Mouse (Mus musculus) embryo, embryonic 11.5 days (tissue): Measurements from ENCODE around the gene Hs2st1.

Experiments used
- DNase-seq: peaks from one replicate; pipeline ENCODE4 v3.0.0-alpha.2; 2012; ENCODE audit warnings: low read depth, low spot score

Hs2st1 gene

DNA sequence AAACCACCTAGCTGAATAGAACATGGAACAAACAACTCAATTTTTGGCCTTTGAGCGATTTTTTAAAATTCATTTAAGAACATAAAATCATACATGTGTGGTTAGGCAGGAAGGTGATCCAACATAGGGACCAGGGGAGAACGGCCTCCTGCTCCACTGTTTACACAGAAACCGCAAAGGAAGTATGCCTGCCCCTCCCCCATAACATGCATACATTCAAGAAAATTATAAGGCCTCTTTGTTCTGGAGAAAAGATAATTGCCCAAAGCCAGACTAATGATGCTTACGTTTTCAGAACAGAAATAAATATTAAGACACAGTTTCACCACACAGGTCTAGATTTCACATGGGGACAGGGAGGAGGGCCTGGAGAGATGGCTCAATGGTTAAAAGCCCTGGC, 18.6 kb downstream of the Hs2st1 start:
- no peak for DNase-seq

DNA sequence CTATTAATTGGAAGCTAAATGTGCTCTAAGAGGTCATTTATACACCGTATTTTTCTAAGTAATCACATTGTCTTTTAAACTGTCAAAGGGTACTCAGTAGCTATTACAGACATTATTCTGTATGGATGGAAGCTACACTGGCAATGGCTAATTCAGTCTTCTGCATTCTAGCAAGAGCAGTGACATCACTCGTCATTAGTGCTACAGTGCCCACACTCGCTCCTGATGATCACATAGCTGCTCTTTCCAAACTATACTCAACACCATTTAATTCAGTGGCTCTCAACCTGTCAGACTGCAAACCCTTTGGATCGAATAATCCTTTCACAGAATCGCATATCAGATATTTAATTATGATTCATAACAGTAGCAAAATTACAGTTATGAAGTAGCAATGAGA, 19.3 kb downstream of the Hs2st1 start:
- DNase-seq: no peak

DNA sequence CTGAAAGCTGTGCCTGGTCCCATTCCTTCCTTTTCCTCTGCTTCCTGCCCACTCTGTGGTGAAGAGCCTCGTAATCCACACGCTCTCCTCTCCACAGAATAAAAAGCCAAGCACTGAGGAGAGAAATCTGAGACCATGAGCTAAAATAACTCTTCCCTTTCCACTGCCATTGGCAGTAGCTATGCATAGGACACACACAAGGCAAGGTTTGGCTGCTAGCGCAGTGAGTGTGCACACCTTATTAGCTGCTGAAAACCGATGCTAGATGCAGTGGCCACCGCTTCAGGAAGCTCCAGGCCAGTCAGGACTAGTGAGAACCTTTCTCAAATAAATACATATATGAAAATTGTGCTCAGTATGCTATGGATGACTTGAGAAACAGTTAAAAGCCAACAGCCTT, 19.9 kb downstream of the Hs2st1 start:
- no peak for DNase-seq

DNA sequence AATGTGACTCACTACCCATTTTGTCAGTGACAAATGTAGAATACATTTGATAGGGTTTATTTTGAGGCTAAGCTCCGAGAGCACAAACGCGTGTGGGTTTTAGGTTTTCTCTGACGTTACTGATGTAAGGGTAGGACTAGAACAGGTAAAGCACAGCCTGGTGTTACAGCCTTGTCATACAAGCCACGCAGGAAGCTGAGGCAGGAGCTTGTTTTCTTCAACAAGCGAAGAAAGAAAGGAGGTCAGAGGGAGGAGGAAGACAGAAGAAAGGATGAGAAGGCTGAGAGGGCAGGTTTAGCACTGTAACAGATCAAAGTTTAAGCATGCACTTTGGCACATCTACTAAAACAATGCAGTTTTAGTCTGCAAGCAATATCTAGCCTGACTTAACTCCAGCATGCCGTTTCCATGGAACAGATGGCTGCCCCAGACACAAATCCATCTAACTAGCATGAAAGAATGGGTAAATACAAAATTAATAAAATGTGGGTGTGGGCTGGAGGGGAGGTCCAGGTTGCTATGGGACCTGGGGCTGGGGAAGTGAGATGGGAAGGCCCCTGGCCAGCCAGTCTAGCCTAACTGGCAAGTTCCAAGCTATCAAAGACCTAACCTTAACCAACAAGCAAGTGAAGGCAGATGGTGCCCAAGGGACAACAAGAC, 21.7 kb downstream of the Hs2st1 start:
- no peak for DNase-seq

DNA sequence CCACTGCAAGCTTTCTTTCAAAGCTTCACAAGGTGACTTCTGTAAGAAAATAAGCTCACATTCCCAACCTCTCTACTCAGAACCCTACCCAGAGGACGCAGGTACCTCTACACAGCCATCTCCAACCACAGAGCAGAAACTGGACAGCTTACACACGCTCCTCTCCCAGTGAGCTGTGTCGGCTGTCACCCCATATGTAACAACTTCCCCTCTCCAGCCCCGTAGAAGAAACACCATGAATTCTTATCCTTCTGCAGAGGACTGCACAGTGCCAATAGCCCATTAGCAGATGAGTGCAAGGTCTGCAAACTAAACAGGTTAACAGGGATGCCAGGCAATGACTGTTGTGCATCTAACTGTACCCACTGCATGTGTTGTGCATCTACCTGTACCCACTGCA, 23.5 kb downstream of the Hs2st1 start:
- no peak for DNase-seq

DNA sequence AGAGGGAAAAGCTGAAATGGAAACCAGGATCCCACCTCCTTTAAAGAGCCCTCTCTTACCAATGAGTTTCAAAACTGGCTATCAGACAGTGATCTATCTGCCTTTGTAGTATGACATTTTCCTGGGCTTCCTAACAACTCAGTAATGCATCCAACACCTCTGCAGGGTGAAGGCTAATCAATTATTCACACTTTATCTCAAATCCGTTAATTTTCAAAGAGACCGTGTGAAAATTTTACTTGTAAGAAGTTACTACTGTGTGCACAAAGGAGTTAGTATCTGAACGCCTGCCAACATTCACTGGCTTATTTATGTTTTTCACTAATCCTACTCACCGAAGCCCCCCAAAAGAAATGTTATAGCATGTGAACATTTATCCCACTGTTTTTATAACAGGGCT, 24.1 kb downstream of the Hs2st1 start:
- DNase-seq: no peak

DNA sequence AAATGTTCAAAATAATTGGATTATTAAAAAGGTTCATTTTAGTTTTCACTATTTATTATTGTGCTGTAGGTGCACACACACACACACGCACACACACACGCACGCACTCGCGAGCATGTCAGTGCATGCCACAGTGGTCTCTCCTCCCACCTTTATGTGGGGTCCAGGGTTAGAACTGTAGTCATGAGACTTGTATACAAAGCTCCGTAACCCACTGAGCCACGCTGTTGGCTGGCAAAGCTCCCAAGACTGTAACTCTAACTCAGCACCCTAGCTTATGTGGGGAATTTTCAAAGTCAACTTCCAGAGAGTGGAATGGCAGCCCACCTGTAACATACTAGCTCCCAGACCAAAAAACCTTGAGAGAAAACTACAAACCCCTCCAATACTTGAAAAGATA, 24.8 kb downstream of the Hs2st1 start:
- DNase-seq: no peak

DNA sequence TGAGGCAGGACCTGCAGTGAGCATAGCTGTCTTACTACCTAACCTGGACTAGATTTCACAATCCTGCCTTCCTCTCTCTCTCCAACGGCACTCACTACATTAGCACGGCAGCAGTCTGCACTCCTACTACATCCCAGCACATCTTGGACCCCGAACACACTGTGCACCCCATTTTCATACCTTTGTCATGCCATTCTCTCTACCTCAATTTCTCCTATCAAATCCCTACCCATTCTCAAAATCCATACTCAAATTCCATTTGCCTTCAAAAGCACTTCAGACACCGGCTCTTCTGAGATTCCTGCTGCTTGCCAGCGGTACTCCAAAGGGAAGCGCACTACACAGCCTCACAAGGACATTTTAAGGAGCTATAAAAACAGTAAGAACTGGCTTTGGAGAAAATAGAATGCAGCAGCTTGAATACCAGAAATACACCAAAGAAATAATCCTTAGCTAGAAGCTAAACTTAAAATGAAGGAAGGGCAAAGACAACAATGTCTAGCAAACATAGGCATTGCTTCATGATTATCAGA, 28.0 kb downstream of the Hs2st1 start:
- no peak for DNase-seq

DNA sequence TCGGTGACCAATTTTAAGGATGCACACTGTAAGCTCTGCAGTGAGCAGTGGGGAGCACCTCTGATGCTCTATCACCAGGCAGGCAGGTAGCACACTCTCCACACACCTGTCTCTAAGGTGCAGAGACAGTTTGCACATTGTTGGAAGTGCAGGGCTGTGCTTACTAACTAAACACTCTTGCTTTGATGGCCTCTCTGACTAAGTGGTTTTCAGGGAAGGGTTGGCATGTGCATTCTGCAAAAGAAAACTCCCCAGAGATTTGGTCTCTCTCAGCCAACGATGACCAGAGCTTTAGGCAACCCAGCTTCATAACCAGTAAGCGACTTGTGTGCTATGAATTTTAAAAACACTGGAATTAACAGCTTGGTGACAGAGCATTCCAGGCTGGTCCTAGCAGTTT, 29.2 kb downstream of the Hs2st1 start:
- no peak for DNase-seq

DNA sequence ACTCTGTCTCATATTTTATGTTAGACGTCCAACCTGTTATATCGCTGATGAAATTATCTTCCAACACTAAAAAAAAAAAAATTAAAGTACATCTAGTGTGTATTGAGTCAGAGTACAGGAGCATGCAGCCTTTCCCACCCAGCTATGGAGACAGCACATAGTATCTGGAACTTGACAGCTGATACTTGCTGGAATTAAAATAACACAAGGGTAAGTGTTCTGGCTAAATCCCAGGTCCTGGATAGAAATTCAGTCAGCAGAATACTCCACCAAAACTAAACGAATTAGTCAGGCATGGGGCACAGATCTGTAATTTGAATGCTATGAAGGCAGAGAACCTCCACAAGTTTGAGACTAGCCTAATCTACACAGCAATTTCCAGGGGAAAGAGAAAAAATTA, 30.9 kb downstream of the Hs2st1 start:
- DNase-seq: no peak

DNA sequence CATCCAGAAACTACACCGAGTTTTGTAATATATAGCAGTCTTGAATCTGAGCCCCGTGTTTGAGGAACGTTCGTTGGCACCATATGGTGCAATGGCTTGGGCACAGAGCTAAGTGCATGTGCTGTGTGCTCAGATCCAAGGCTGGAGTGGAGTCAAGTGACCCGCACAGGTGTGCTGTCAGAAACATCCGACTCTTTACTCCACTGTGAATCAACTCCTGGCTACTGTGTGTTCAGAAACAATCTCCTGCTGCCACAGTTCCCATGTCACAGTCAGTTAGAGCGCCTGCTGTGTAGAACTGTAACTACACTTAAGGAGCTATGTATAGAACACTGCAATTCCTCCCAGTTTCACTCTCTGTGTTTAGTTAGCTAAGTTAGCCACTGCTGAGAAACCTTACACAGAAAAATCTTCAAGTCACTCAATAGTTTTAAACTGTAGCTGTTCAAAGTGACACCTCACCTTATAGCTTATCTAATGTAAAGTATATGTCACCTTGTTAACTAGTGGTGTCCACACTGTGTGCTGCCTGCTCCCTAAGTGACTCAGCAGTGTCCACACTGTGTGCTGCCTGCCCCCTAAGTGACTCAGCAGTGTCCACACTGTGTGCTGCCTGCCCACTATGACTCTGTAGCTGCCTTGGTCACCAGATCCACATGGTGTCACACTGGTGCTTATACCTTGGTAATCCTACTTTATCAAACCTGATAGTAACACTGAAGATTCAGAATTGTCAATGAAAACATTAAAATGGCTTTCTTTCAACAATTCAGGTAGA, 32.7 kb downstream of the Hs2st1 start:
- no peak for DNase-seq

DNA sequence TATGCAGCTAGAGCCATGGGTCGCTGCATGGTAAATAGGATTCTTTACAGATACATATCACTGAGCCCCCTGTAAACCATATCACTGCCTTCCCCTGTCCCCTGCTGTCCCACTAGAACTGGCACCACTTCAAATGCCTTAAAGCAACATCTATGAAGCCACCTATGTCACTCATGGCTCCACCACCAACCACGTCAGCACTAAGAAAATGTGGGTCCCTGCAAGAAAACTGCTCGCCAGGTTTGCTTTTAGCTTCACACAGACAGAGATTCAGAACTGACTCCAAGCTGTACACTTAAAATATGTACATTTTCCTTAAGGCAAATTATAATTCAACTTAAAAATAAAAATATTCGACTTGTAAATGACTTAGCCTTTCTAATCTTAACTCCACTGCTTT, 34.9 kb downstream of the Hs2st1 start:
- no peak for DNase-seq

DNA sequence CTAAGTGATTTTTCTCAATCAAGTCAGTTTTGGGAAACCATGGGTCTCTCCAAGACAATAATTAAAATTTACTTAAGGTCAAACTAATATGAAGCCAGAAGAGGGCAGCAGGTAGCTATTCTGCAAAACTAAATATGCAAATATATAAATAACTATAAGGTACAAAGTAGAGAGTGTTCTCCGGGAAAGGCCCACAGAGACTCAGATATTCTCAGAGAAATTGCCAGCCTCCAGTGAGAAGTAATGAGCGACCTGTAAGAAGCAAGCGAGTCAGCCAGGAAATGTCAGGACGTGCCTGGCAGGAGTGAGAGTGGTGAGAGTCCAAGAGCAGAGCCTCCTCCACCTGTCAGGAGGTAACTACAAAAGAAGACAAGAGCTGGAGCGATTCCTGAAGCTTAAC, 39.0 kb downstream of the Hs2st1 start:
- DNase-seq: no peak

DNA sequence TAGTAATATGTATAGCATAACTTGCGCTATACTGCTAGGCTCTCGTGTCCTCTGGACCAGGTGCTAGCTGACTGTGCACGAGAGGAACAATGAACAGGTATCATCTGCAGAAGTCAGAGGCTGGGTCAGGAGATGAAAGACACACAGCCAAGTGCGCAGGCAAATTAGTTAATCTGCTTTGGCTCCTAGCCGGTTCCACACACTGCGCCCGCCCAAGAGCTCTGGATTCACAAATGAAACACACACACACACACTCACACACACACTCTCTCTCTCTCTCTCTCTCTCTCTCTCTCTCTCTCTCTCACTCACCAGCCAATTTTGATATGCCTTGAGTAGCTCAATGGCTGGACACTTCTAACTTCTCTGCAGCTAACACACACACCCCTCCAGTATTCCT, 42.1 kb downstream of the Hs2st1 start:
- DNase-seq: no peak

DNA sequence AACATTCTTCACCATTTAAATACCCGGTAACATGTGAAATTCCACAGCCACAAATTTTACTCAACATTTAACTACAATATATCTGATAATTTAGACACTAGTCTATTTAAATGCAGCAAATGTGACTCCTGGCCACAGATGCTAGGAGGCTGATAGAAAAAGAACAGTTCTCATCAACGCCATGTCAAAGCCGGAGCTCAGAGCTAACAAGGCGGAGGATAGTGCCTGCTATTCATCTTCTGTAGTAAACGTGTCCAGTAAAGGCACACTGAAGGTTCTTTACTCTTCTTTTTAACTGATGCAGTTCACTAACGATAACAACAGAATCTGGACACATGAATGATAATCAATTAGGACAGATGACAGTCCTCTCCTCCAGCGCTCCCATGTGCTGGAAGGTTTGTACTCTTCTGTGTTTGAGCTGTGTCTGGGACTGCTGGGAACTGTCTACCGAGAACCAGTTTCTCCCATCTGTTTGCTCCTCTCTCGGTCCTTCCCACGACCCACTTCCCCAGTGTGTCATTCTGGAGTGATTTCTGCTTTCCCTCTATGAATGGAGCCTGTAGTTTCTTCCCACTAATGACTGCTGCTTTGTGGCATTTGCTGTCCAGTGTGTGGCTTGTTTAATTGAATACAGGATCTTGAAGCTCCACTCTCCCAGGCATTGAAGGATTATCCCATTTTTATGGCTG, 50.3 kb downstream of the Hs2st1 start:
- DNase-seq: no peak

DNA sequence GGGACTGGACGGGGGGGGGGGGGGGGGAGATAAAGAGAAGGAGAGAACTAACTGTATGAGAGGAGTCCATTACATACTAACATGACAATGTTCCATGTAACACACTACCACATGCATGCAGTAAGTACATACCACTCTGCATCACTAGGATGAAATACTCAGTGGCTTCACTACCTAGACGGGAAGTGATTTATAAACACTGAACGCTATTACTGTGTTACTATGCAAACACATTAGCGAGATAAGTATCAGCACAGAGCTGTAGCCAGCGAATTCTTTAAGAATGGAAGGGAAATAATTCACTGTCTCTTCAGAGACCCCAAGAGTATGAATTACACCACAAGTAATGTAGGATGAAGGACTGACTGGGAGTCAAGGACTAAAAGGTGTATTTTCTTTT, 51.1 kb downstream of the Hs2st1 start:
- DNase-seq: no peak

DNA sequence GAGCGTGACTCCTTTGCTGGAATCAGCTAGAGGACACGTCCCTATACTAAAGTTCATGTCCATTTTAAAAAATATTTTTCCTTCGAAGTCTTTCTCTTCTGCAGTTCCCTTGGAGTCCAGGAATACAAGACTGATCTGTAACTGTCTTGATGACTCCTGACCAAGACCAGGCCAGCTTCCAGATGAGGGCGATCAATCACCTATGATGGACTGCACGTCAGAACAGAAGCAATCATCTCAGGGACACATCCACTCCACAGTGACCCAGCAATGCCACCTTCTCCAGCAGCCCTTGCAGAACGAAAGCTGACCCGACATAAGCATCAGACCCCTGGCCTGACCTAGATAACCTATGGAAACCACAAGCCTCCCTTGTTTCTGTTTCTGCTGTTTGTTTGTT, 54.7 kb downstream of the Hs2st1 start:
- no peak for DNase-seq

DNA sequence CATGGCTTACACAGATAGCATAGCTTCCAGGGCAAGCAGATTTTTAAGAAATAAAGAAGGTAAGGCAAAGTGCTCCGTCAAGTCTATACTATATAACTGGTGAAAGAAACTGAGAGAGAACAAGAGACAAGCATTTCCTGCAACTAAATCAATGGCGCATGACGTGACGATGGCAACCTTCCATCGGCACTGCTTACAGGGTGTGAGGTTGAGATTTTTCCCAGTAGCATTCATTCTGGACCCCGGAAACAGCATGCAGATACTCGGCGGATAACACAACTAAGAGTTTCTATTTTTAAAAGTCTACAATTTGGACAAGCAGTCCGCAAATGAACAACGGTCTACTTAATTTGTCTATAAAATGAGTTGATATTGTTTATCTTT, 55.9 kb downstream of the Hs2st1 start:
- no peak for DNase-seq

DNA sequence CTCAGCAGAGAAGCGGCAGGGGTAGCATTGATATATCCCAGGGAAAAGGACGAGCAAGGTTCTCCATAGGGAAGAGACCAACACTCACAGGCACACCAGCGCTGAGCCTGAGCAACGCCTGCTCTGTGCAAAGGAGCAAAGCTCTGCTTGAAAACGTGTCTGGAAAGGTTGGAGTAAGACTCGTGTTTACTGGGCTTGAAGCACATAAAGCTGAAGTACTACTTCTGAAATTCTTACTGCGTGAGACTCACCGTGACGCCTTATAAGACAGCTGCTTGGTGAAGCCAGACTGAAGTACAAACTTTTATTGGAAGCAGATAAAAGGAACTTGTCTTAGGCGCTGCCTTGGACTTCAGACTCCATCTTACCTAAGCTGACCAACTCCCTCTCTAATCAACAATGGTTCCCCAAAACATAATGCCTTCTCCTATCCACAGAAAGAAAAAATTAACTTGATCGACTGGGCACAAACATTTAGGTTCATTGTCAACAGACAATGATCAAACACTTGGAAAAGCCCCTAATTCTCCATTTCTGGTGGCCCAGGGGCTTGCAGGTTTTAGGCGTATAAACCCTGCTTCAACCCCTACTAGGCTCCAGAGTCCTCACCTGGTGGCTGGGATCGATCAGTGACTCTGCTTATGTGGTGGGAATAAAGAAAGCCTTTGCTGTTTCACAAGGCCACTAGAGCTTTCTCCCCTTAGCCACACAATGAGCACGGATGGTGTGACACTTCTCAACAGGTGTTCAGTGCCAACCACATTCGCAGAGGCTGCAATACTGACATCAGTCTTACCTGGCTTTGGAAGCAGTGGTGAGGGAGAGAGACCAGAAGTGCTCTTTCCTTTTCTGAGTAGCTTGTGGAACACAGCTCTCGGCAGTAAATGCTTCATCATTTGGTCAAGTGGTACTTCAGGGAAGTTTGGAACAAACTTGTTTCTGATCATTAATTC, 56.5 kb downstream of the Hs2st1 start:
- DNase-seq: no peak

DNA sequence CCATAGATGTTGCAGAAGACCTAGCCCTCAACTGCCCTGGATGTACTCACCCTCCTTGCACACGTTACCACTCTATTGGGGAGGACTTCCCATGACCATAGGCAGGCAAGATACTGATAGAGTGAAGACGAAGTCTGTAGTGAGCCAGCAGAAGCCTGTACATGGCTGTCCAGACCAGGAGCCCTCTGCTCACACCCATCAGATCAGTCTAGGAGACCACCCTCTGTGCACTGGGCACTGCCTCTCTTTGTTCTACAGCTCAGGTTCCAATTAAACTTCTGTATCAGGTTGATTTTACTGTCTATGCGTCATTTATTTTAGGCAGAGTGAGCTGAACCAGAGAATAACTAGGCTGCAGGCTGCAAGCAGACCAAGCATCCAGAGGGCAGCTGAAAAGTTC, 59.3 kb downstream of the Hs2st1 start:
- DNase-seq: no peak

DNA sequence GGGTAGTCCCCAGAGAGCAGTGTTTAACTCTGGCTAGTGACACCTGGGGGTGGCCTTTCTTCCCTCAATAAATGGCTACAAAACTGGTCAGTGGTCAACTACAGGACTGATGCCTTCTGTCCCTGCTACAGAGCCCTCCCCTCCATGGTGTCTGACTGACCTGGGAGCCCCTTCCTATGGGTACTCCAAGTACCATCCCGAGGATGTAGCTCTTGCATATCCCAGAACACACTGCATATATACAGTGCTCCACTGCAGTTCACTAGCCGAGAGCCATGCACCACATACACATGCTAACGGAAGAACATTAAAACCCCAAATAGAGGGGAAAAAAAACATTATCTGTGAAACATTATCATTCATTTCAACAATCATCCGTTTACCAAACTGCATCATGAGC, 61.6 kb downstream of the Hs2st1 start:
- DNase-seq: no peak

DNA sequence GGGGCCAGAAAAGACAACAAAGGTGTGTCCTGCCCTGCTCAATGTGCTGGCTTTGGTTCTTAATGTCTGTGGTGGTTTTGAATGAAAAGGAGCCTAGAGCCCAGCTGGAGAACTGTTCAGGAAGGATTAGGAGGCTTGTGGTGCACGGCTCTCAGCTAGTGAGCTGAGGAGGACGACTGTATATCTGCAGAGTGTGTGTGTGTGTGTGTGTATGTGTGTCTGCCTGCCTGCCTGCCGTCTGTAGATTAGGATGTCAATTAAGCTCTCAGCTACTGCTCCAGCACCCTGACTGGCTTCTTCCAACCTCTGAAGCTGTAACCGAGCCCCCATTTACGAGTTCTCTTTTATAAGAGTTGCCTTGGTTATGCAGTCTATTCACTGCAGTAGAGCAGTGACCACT, 62.1 kb downstream of the Hs2st1 start:
- DNase-seq: no peak
